Mouse (Mus musculus): Measurements from ENCODE around the gene Stx18. TPM values are rescaled to one million over a fixed set of nuclear protein-coding genes. Genes with fewer than 3 reads are reported as not detected.

Stx18 gene
- polyA plus RNA-seq, 1 experiment from 2014 or later: 71.4 TPM

DNA sequence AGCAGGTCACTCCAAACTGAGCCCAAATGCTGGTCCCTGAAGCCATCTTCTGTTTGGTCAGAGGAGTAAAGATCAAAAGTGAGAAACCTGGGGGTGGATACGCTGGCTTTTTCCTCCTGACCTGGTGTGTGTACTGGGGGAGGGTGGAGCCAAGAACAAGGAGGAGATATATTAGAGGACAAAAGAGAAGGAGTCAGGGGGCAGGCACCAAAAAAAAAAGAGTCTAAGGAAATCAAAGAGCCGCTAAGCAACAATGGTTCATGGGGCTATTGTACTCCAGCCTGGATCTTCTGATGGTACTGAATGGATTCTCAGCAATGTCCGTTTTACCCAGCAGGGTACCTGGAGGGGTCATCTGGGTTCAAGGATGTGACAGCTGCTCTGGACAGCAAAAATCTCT, 23.6 kb upstream of the Stx18 start:
- DNase-seq (ENCODE audit: low spot score) (no peak), ATAC-seq (replicated peaks; ENCODE audit: insufficient number of reproducible peaks, low FRiP score, low TSS enrichment, low read depth) (no peak)
- no peaks in the 10 kb centered on the region for H3K4me1 ChIP-seq (ENCODE audit: control insufficient read depth, insufficient read depth, low read length)
- no peaks in the 10 kb centered on the region for H3K27me3 ChIP-seq (ENCODE audit: control insufficient read depth, insufficient read depth, low read length)
- no peak overlapping the region for H3K27ac ChIP-seq (replicated peaks; ENCODE audit: low read depth, low read length)
- no peak overlapping the region for H3K4me2 ChIP-seq (ENCODE audit: low read depth, low read length)
- no peak overlapping the region for H3K4me3 ChIP-seq (ENCODE audit: low read depth, low read length)
- no peaks in the 10 kb centered on the region for H3K36me3 ChIP-seq (replicated peaks; ENCODE audit: control insufficient read depth, insufficient read depth, low read depth, low read length)
- H3K9ac ChIP-seq (replicated peaks; ENCODE audit: low read length): no peak overlapping the region
- H3K9me3 ChIP-seq (replicated peaks; ENCODE audit: control insufficient read depth, low read length): no peaks in the 10 kb centered on the region
- WGBS: 72% methylated on average over 3 of the region's 3 CpGs

DNA sequence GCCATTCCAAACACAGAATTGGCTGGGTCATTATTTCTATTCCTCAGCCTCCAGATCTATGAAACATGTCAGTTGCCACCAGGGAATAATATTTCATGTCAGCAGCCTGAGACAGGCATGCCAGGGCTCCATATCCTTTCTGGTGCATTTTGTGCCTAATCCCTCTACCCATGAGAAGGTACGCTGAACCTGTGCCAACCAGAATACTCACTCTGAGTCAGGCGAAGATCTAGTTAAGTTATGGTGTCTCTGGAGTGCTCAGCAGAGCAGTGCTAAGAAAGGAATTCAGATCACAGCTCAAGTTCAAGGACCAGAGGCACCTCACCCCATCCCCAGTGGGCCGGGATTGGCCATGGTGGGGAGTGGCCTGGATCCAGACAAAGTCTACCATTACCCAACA, 21.6 kb upstream of the Stx18 start:
- no peaks in the 10 kb centered on the region for H3K9me3 ChIP-seq (replicated peaks; ENCODE audit: control insufficient read depth, low read length)
- no peak overlapping the region for H3K9ac ChIP-seq (replicated peaks; ENCODE audit: low read length)
- WGBS: 89% methylated on average over 3 of the region's 3 CpGs
- H3K36me3 ChIP-seq (replicated peaks; ENCODE audit: control insufficient read depth, insufficient read depth, low read depth, low read length): no peaks in the 10 kb centered on the region
- H3K27me3 ChIP-seq (ENCODE audit: control insufficient read depth, insufficient read depth, low read length): no peaks in the 10 kb centered on the region
- no peak overlapping the region for H3K4me3 ChIP-seq (ENCODE audit: low read depth, low read length)
- no peak for ATAC-seq (replicated peaks; ENCODE audit: insufficient number of reproducible peaks, low FRiP score, low TSS enrichment, low read depth)
- no peaks in the 10 kb centered on the region for H3K4me1 ChIP-seq (ENCODE audit: control insufficient read depth, insufficient read depth, low read length)
- no peak overlapping the region for H3K4me2 ChIP-seq (ENCODE audit: low read depth, low read length)
- DNase-seq (ENCODE audit: low spot score): no peak
- H3K27ac ChIP-seq (replicated peaks; ENCODE audit: low read depth, low read length): no peak overlapping the region

DNA sequence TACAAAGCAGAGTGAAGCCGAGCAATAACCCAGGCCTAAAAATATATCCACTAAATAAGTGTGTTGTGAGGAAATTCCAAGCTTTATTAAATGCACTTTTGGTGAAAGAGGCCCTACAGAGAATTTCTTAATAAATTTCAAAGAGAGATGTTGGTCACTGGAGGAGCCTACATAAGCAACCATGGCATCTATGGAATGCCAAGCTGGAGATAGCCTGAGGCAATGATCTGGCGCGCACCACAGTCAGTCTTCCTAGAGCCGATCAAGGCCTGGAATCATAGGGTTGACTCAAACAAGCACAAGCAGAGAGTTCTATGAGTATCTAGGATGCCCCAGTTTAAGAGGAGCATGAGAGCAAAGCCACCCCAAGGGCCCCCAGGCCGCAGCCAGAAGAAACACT, 10.9 kb upstream of the Stx18 start:
- ATAC-seq (replicated peaks; ENCODE audit: insufficient number of reproducible peaks, low FRiP score, low TSS enrichment, low read depth): no peak

DNA sequence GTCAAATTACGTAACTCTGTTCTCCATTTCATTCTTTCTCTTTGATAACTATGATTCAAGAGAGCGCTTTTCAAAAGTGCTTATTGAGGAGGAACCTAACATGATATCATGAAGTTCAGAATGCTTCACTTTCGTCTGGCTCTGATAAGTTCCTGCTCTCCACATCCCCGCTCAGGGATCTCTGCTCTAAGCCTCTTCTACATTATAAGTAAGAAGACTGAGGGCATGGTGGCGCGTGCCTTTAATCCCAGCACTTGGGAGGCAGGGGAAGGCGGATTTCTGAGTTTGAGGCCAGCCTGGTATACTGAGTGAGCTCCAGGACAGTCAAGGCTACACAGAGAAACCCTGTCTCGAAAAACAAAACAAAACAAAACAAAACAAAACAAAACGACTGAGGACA, 268 bp upstream of the Stx18 start:
- H3K36me3 ChIP-seq (replicated peaks; ENCODE audit: control insufficient read depth, insufficient read depth, low read depth, low read length): no peaks in the 10 kb centered on the region
- DNase-seq (ENCODE audit: low spot score) (peak; percentile 20), ATAC-seq (replicated peaks; ENCODE audit: insufficient number of reproducible peaks, low FRiP score, low TSS enrichment, low read depth) (no peak)
- H3K9ac ChIP-seq (replicated peaks; ENCODE audit: low read length): peak overlapping the region; percentile 92
- H3K27me3 ChIP-seq (ENCODE audit: control insufficient read depth, insufficient read depth, low read length): no peaks in the 10 kb centered on the region
- H3K4me3 ChIP-seq (ENCODE audit: low read depth, low read length): peak overlapping the region; percentile 85
- WGBS: 18% methylated on average over 9 of the region's 9 CpGs
- H3K27ac ChIP-seq (replicated peaks; ENCODE audit: low read depth, low read length): no peak overlapping the region
- H3K4me1 ChIP-seq (ENCODE audit: control insufficient read depth, insufficient read depth, low read length): no peaks in the 10 kb centered on the region
- H3K4me2 ChIP-seq (ENCODE audit: low read depth, low read length): peak overlapping the region; percentile 76
- no peaks in the 10 kb centered on the region for H3K9me3 ChIP-seq (replicated peaks; ENCODE audit: control insufficient read depth, low read length)

More for the DNA sequence above, 10.9 kb upstream of the Stx18 start:
- 53% methylated on average over 5 of the region's 5 CpGs for WGBS
- H3K4me3 ChIP-seq (ENCODE audit: low read depth, low read length): no peak overlapping the region
- peak; percentile 39 for DNase-seq (ENCODE audit: low spot score)
- no peaks in the 10 kb centered on the region for H3K27me3 ChIP-seq (ENCODE audit: control insufficient read depth, insufficient read depth, low read length)
- H3K9ac ChIP-seq (replicated peaks; ENCODE audit: low read length): no peak overlapping the region
- H3K36me3 ChIP-seq (replicated peaks; ENCODE audit: control insufficient read depth, insufficient read depth, low read depth, low read length): no peaks in the 10 kb centered on the region
- H3K27ac ChIP-seq (replicated peaks; ENCODE audit: low read depth, low read length): no peak overlapping the region
- no peak overlapping the region for H3K4me2 ChIP-seq (ENCODE audit: low read depth, low read length)
- H3K4me1 ChIP-seq (ENCODE audit: control insufficient read depth, insufficient read depth, low read length): no peaks in the 10 kb centered on the region
- no peaks in the 10 kb centered on the region for H3K9me3 ChIP-seq (replicated peaks; ENCODE audit: control insufficient read depth, low read length)

DNA sequence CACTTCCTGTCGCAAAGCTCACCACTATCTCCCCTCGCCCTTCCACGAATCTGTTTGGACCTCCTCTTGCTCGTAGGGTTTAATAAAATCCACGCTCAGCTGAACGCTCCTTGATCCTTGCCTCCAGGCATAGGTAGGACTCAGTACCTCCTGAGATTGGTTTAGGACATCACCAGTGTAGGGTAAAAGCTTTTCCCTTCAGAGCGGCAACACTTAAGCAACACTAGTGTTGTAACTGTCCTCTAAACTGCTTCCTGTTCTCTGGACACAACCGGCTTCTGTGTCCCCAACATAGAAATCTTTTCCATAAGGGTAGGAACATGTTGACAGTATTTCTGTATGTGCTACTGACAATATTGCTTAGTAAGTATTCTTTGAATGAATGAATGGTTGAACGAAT, 1.3 kb downstream of the Stx18 start:
- H3K27ac ChIP-seq (replicated peaks; ENCODE audit: low read depth, low read length): no peak overlapping the region
- H3K4me1 ChIP-seq (ENCODE audit: control insufficient read depth, insufficient read depth, low read length): no peaks in the 10 kb centered on the region
- H3K9ac ChIP-seq (replicated peaks; ENCODE audit: low read length): peak overlapping the region; percentile 92
- DNase-seq (ENCODE audit: low spot score): no peak
- H3K36me3 ChIP-seq (replicated peaks; ENCODE audit: control insufficient read depth, insufficient read depth, low read depth, low read length): no peaks in the 10 kb centered on the region
- ATAC-seq (replicated peaks; ENCODE audit: insufficient number of reproducible peaks, low FRiP score, low TSS enrichment, low read depth): no peak
- WGBS: 28% methylated on average over 9 of the region's 9 CpGs
- H3K9me3 ChIP-seq (replicated peaks; ENCODE audit: control insufficient read depth, low read length): no peaks in the 10 kb centered on the region
- H3K4me3 ChIP-seq (ENCODE audit: low read depth, low read length): peak overlapping the region; percentile 85
- H3K4me2 ChIP-seq (ENCODE audit: low read depth, low read length): peak overlapping the region; percentile 76
- no peaks in the 10 kb centered on the region for H3K27me3 ChIP-seq (ENCODE audit: control insufficient read depth, insufficient read depth, low read length)

- WGBS: 51% methylated on average over 2 of the region's 2 CpGs
- no peak overlapping the region for H3K9ac ChIP-seq (replicated peaks; ENCODE audit: low read length)
- no peak for ATAC-seq (replicated peaks; ENCODE audit: insufficient number of reproducible peaks, low FRiP score, low TSS enrichment, low read depth)
- H3K36me3 ChIP-seq (replicated peaks; ENCODE audit: control insufficient read depth, insufficient read depth, low read depth, low read length): no peaks in the 10 kb centered on the region
- no peak overlapping the region for H3K4me2 ChIP-seq (ENCODE audit: low read depth, low read length)
- no peaks in the 10 kb centered on the region for H3K27me3 ChIP-seq (ENCODE audit: control insufficient read depth, insufficient read depth, low read length)
- H3K4me1 ChIP-seq (ENCODE audit: control insufficient read depth, insufficient read depth, low read length): no peaks in the 10 kb centered on the region
- DNase-seq (ENCODE audit: low spot score): no peak
- H3K27ac ChIP-seq (replicated peaks; ENCODE audit: low read depth, low read length): no peak overlapping the region
- H3K9me3 ChIP-seq (replicated peaks; ENCODE audit: control insufficient read depth, low read length): no peaks in the 10 kb centered on the region
- no peak overlapping the region for H3K4me3 ChIP-seq (ENCODE audit: low read depth, low read length)
Observed at GRCm38 (mm10) chr5:38044923-38045322, 6.4 kb downstream of the Stx18 start.

- H3K27ac ChIP-seq (replicated peaks; ENCODE audit: low read depth, low read length): no peak overlapping the region
- H3K36me3 ChIP-seq (replicated peaks; ENCODE audit: control insufficient read depth, insufficient read depth, low read depth, low read length): no peaks in the 10 kb centered on the region
- DNase-seq (ENCODE audit: low spot score) (no peak), ATAC-seq (replicated peaks; ENCODE audit: insufficient number of reproducible peaks, low FRiP score, low TSS enrichment, low read depth) (no peak)
- no peak overlapping the region for H3K4me3 ChIP-seq (ENCODE audit: low read depth, low read length)
- H3K9ac ChIP-seq (replicated peaks; ENCODE audit: low read length): no peak overlapping the region
- H3K4me1 ChIP-seq (ENCODE audit: control insufficient read depth, insufficient read depth, low read length): no peaks in the 10 kb centered on the region
- no peak overlapping the region for H3K4me2 ChIP-seq (ENCODE audit: low read depth, low read length)
- H3K27me3 ChIP-seq (ENCODE audit: control insufficient read depth, insufficient read depth, low read length): no peaks in the 10 kb centered on the region
- no peaks in the 10 kb centered on the region for H3K9me3 ChIP-seq (replicated peaks; ENCODE audit: control insufficient read depth, low read length)
- WGBS: 53% methylated on average over 3 of the region's 3 CpGs
Observed at GRCm38 (mm10) chr5:38048177-38048576, 9.6 kb downstream of the Stx18 start.

GRCm38 (mm10) chr5:38061051-38061450, 22.5 kb downstream of the Stx18 start:
- Histone ChIP-seq H3K4me2 (ENCODE audit: low read depth, low read length) (no peak overlapping the region), H3K36me3 (replicated peaks; ENCODE audit: control insufficient read depth, insufficient read depth, low read depth, low read length) (no peaks in the 10 kb centered on the region), H3K4me1 (ENCODE audit: control insufficient read depth, insufficient read depth, low read length) (no peaks in the 10 kb centered on the region), H3K4me3 (ENCODE audit: low read depth, low read length) (no peak overlapping the region), H3K27me3 (ENCODE audit: control insufficient read depth, insufficient read depth, low read length) (no peaks in the 10 kb centered on the region), H3K27ac (replicated peaks; ENCODE audit: low read depth, low read length) (0 out of 2 replicates have a peak overlapping the region, but pooled peaks have one; percentile 14), H3K9me3 (replicated peaks; ENCODE audit: control insufficient read depth, low read length) (no peaks in the 10 kb centered on the region), H3K9ac (replicated peaks; ENCODE audit: low read length) (no peak overlapping the region)
- DNase-seq (ENCODE audit: low spot score): peak; percentile 57
- 33% methylated on average over 2 of the region's 2 CpGs for WGBS
- ATAC-seq (replicated peaks; ENCODE audit: insufficient number of reproducible peaks, low FRiP score, low TSS enrichment, low read depth): no peak

All from embryonic facial prominence, embryonic 11.5 days (tissue).